Mouse (Mus musculus) limb, embryonic 14.5 days (tissue): Measurements from ENCODE around the gene Htr1f. TPM values are rescaled to one million over a fixed set of nuclear protein-coding genes. Genes with fewer than 3 reads are reported as not detected.
"Not testable (repeated sequence)": the region's sequence is repeated elsewhere in the genome, so short reads cannot be mapped to it uniquely, and the experiment has no call there.

Source experiments
- ATAC-seq: fragments of 200-750 bp; cut with Nextera tagmentation; 2 replicates; pipeline ENCODE4 v1.8.0; 2017; ENCODE audit warnings: low read depth, moderate number of reproducible peaks, moderate TSS enrichment; ENCODE audit not compliant: low FRiP score
- DNase-seq: peaks from one replicate; pipeline ENCODE4 v3.0.0-alpha.2; 2015; ENCODE audit warnings: low spot score
- H3K27ac ChIP-seq: fragments of 300-500 bp; sonication (generic); replicated peaks from 2 replicates; pipeline ENCODE4 v1.5.1; 2014; ENCODE audit warnings: low read depth, mild to moderate bottlenecking, low read length, moderate library complexity, mixed read lengths
- H3K27me3 ChIP-seq: fragments of 300-500 bp; sonication (generic); 2 replicates; pipeline ENCODE4 v1.6.1; 2014; ENCODE audit warnings: low read length, mixed read lengths; ENCODE audit not compliant: control insufficient read depth, insufficient read depth
- H3K36me3 ChIP-seq: fragments of 300-500 bp; sonication (generic); 2 replicates; pipeline ENCODE4 v1.6.1; 2014; ENCODE audit warnings: mild to moderate bottlenecking, low read length, moderate library complexity, mixed read lengths; ENCODE audit not compliant: control insufficient read depth, insufficient read depth
- H3K4me1 ChIP-seq: fragments of 300-500 bp; sonication (generic); 2 replicates; pipeline ENCODE4 v1.6.1; 2014; ENCODE audit warnings: antibody characterized with exemption, low read length, mixed read lengths; ENCODE audit not compliant: control insufficient read depth, insufficient read depth
- H3K4me2 ChIP-seq: fragments of 300-500 bp; sonication (generic); replicated peaks from 2 replicates; pipeline ENCODE4 v1.6.1; 2014; ENCODE audit warnings: low read depth, mild to moderate bottlenecking, low read length, moderate library complexity; ENCODE audit not compliant: severe bottlenecking
- H3K4me3 ChIP-seq: fragments of 300-500 bp; sonication (generic); replicated peaks from 2 replicates; pipeline ENCODE4 v1.5.1; 2014; ENCODE audit warnings: low read length
- H3K9ac ChIP-seq: fragments of 300-500 bp; sonication (generic); 2 replicates; pipeline ENCODE4 v1.6.1; 2014; ENCODE audit warnings: mild to moderate bottlenecking, low read depth, low read length, moderate library complexity; ENCODE audit not compliant: severe bottlenecking
- H3K9me3 ChIP-seq: fragments of 300-500 bp; sonication (generic); 2 replicates; pipeline ENCODE4 v1.6.1; 2016; ENCODE audit warnings: low read length; ENCODE audit not compliant: control insufficient read depth
- POLR2A ChIP-seq: fragments of 200-500 bp; IDR thresholded peaks from 2 replicates; pipeline ENCODE4 v1.8.0; 2012; ENCODE audit warnings: inconsistent platforms, mild to moderate bottlenecking, moderate library complexity, borderline replicate concordance; ENCODE audit not compliant: insufficient read depth, insufficient read length; ENCODE audit errors: extremely low read depth
- WGBS: fragments of 180-500 bp; shearing (Covaris S2); extraction: QIAGEN DNeasy Blood & Tissue Kit; methylation state at CpG from one replicate; pipeline ENCODE4 v1.1.7; 2014; 5-methylcytosine and 5-hydroxymethylcytosine counted together
- polyA plus RNA-seq, 2 experiments: library from polyadenylated mRNA; depleted of rRNA in 1 of 2; stranded (reverse) in 1 of 2; unstranded in 1 of 2; fragments of >200 nt; fragmentation: Nextera tagmentation in 1 of 2; extraction: Ambion mirVana in 1 of 2; gene quantifications; 2 replicates each; pipeline versions ENCODE4 v1.2.1 to v1.2.3; 2012 to 2014

The Htr1f gene
- polyA plus RNA-seq, 2 experiments: 0.35 to 1.1 TPM

DNA sequence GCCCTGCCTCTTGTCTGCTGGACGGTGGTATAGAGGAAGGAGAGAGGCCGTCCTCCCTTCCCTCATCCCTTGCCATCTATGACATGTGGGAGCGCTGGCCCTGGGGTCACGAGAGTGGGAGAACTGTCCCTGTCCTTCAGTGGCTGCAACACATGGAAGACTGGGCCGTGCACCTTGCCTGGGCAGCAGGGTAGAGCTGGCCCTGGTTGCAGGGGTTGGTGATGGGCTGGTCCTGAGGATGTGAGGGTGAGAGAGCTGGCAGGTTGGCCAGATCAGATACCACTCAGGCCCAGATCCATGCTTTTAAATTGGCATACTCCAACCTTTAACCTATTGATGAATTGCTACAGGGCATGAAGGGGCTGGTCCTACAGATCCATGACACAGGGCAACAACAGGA is 12.1 kb downstream of the Htr1f start:
- DNase-seq: no peak

DNA sequence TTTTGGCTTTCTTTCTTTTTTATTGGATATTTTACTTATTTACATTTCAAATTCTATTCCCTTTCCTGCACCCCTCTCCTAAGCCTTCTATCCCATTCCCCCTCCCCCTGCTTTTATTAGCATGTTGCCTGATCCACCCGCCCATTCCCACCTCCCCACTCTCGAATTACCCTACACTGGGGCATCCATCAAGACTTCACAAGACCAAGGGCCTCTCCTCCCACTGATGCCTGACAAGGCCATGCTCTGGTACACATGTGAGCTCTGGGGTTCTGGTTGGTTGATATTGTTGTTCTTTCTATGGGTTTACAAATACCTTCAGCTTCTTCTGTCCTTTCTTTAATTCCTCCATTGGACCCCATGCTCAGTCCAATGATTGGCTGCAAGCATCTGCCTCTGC is 22.2 kb downstream of the Htr1f start:
- no peak overlapping the region for H3K4me3 ChIP-seq
- no peaks in the 10 kb centered on the region for H3K27me3 ChIP-seq
- WGBS: 22% methylated on average over 2 of the region's 2 CpGs
- no peak overlapping the region for H3K27ac ChIP-seq
- no peak overlapping the region for H3K9ac ChIP-seq
- no peaks in the 10 kb centered on the region for H3K4me1 ChIP-seq
- H3K9me3 ChIP-seq: no peaks in the 10 kb centered on the region
- H3K36me3 ChIP-seq: no peaks in the 10 kb centered on the region
- TF ChIP-seq POLR2A: no peak
- no peak for DNase-seq
- no peak for ATAC-seq
- H3K4me2 ChIP-seq: no peak overlapping the region

More for the DNA sequence above, 12.1 kb downstream of the Htr1f start:
- Histone ChIP-seq H3K4me2 (no peak overlapping the region), H3K27ac (no peak overlapping the region), H3K36me3 (no peaks in the 10 kb centered on the region), H3K9ac (no peak overlapping the region), H3K27me3 (no peaks in the 10 kb centered on the region), H3K4me3 (no peak overlapping the region), H3K4me1 (no peaks in the 10 kb centered on the region), H3K9me3 (no peaks in the 10 kb centered on the region)
- no peak for ATAC-seq
- 95% methylated on average over 3 of the region's 5 CpGs for WGBS
- no peak for TF ChIP-seq POLR2A

DNA sequence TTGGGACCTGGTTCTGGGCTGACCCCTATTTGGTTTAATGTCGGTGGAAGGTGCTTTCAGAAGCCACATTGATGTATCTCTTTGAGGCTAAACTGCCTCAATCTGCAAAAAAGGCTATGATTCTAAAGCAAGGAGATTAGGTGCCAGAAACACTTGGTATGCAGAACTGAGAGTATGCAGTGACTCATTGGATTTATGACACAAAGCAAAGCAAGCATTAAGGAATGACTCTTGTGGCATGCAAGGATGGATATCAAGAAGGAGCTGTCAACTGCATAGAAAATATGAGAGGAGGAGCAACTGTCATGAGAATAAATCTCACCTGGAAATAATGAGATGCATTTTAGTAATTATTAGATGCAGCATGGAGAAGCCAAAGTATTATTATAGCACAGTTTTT is 35.8 kb downstream of the Htr1f start:
- DNase-seq (no peak), ATAC-seq (no peak)
- Histone ChIP-seq H3K36me3 (no peaks in the 10 kb centered on the region), H3K9me3 (no peaks in the 10 kb centered on the region), H3K27ac (no peak overlapping the region), H3K9ac (no peak overlapping the region), H3K4me2 (no peak overlapping the region), H3K4me3 (no peak overlapping the region), H3K4me1 (no peaks in the 10 kb centered on the region), H3K27me3 (no peaks in the 10 kb centered on the region)
- no peak for TF ChIP-seq POLR2A
- WGBS: 81% methylated on average over 1 of the region's 1 CpGs

DNA sequence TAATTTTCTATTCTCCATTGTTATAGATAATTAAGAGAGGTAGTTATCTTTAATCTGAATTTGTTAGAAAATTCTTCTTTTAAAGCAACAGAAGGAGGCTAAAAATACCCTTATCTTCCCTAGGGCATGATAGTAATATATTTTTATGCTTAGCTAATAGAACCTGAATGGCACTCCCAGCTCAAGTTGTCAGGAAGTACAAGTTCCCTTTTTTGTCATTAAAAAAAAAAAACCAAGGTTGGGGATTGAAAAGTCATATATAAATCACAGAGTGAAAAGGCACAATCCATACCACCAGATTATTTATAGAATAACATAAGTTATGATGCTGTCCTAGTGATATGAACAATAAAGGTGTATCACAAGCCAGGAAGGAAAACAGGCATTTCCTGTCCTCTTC is 39.4 kb downstream of the Htr1f start:
- no peak for TF ChIP-seq POLR2A

GRCm38 (mm10) chr16:65037660-65038425 is 67.8 kb downstream of the Htr1f start:
- H3K27ac ChIP-seq, H3K4me3 ChIP-seq, H3K36me3 ChIP-seq, H3K9me3 ChIP-seq, ATAC-seq, DNase-seq, H3K4me1 ChIP-seq, H3K9ac ChIP-seq, H3K27me3 ChIP-seq, H3K4me2 ChIP-seq: not testable (repeated sequence)
- WGBS: 90% methylated on average over 5 of the region's 5 CpGs

More for the DNA sequence above, 39.4 kb downstream of the Htr1f start:
- Histone ChIP-seq H3K4me1 (no peaks in the 10 kb centered on the region), H3K9ac (no peak overlapping the region), H3K9me3 (no peaks in the 10 kb centered on the region), H3K4me2 (no peak overlapping the region), H3K36me3 (no peaks in the 10 kb centered on the region), H3K27me3 (no peaks in the 10 kb centered on the region), H3K4me3 (no peak overlapping the region), H3K27ac (no peak overlapping the region)
- ATAC-seq (no peak), DNase-seq (no peak)
